Mouse (Mus musculus): ENCODE data around the gene Celf1. TPM values are rescaled to one million over a fixed set of nuclear protein-coding genes. Genes with fewer than 3 reads are reported as not detected.

The Celf1 gene
- 114 TPM for polyA plus RNA-seq (2014; fragmentation: Illumina TruSeq; extraction: RNeasy Lipid Tissue Mini Kit (QIAGEN cat#74804); ENCODE audit: low read depth, low replicate concordance)

GRCm38 (mm10) chr2:90940233-90941229 is at the start of gene Celf1:
Celf1 (plus strand) TSS chr2:90940382.

GRCm38 (mm10) chr2:90904076-90904855 is 35.9 kb upstream of the Celf1 start, which contains the start of the genes Kbtbd4 and Ndufs3:
Kbtbd4 (plus strand) TSS chr2:90904740.
Ndufs3 (minus strand) TSS chr2:90904827.

GRCm38 (mm10) chr2:91035385-91035784 is 95.2 kb downstream of the Celf1 start, which contains the start of gene Rapsn:
Rapsn (plus strand) TSS chr2:91035620.

GRCm38 (mm10) chr2:91053934-91054382 is 113.8 kb downstream of the Celf1 start, which contains the start of gene Psmc3:
Psmc3 (plus strand) TSS chr2:91054009.

Other genes with a start within 250 kb of the Celf1 start
- gene Fnbp4, start 195.0 kb upstream of the Celf1 start, polyA plus RNA-seq (2014; fragmentation: Illumina TruSeq; extraction: RNeasy Lipid Tissue Mini Kit (QIAGEN cat#74804); ENCODE audit: low read depth, low replicate concordance), result 72.8 TPM
- gene Agbl2, start 157.7 kb upstream of the Celf1 start, polyA plus RNA-seq (2014; fragmentation: Illumina TruSeq; extraction: RNeasy Lipid Tissue Mini Kit (QIAGEN cat#74804); ENCODE audit: low read depth, low replicate concordance), result 0.93 TPM
- gene Mtch2, start 93.2 kb upstream of the Celf1 start, polyA plus RNA-seq (2014; fragmentation: Illumina TruSeq; extraction: RNeasy Lipid Tissue Mini Kit (QIAGEN cat#74804); ENCODE audit: low read depth, low replicate concordance), result 681 TPM
- gene C1qtnf4, start 54.5 kb upstream of the Celf1 start, polyA plus RNA-seq (2014; fragmentation: Illumina TruSeq; extraction: RNeasy Lipid Tissue Mini Kit (QIAGEN cat#74804); ENCODE audit: low read depth, low replicate concordance), result not detected
- 16.7 TPM for gene Kbtbd4, start 35.6 kb upstream of the Celf1 start, polyA plus RNA-seq (2014; fragmentation: Illumina TruSeq; extraction: RNeasy Lipid Tissue Mini Kit (QIAGEN cat#74804); ENCODE audit: low read depth, low replicate concordance)
- gene Ndufs3, start 35.6 kb upstream of the Celf1 start, polyA plus RNA-seq (2014; fragmentation: Illumina TruSeq; extraction: RNeasy Lipid Tissue Mini Kit (QIAGEN cat#74804); ENCODE audit: low read depth, low replicate concordance), result 213 TPM
- gene Rapsn, start 95.2 kb downstream of the Celf1 start, polyA plus RNA-seq (2014; fragmentation: Illumina TruSeq; extraction: RNeasy Lipid Tissue Mini Kit (QIAGEN cat#74804); ENCODE audit: low read depth, low replicate concordance), result not detected
- 142 TPM for gene Psmc3, start 113.6 kb downstream of the Celf1 start, polyA plus RNA-seq (2014; fragmentation: Illumina TruSeq; extraction: RNeasy Lipid Tissue Mini Kit (QIAGEN cat#74804); ENCODE audit: low read depth, low replicate concordance)
- 5.1 TPM for gene Slc39a13, start 130.0 kb downstream of the Celf1 start, polyA plus RNA-seq (2014; fragmentation: Illumina TruSeq; extraction: RNeasy Lipid Tissue Mini Kit (QIAGEN cat#74804); ENCODE audit: low read depth, low replicate concordance)
- gene Spi1, start 142.0 kb downstream of the Celf1 start, polyA plus RNA-seq (2014; fragmentation: Illumina TruSeq; extraction: RNeasy Lipid Tissue Mini Kit (QIAGEN cat#74804); ENCODE audit: low read depth, low replicate concordance), result not detected
- not detected for gene Mybpc3, start 177.8 kb downstream of the Celf1 start, polyA plus RNA-seq (2014; fragmentation: Illumina TruSeq; extraction: RNeasy Lipid Tissue Mini Kit (QIAGEN cat#74804); ENCODE audit: low read depth, low replicate concordance)
- gene Madd, start 243.5 kb downstream of the Celf1 start, polyA plus RNA-seq (2014; fragmentation: Illumina TruSeq; extraction: RNeasy Lipid Tissue Mini Kit (QIAGEN cat#74804); ENCODE audit: low read depth, low replicate concordance), result 4.2 TPM

Data from adrenal gland, adult 10 weeks (tissue).